Mouse (Mus musculus): ENCODE measurements at regions not wholly inside any gene's neighbourhood (a gene's known extent, or its start where the extent isn't known, plus 50 kb on each side); places are given as distances from the start of the nearest gene placed in this dataset.

DNA sequence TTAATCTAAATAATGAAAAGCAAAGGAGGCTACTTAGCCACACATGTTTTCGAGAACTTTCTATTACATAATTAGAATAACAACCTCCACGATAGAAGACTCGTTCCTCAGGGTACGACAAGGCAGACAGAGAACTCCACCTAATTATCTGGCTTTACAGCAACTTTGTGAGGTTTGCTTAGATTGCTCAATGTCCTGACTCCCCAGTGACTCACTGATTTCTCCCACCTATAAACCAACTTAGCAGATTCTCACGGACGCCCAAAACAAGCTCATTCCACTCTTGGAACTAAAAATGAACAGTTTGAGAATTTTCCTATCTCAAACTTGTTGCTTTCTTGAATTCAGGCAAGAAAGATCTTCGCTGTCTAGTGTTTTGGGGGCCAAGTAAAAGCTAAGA, 75.0 kb upstream of the Mast4 start:
- Histone ChIP-seq H3K36me3 (ENCODE audit: control insufficient read depth in 1 of 2, insufficient read depth in 2 of 2, low read length in 2 of 2) (no peaks in the 10 kb centered on the region), H3K9me3 (replicated peaks; ENCODE audit: insufficient read depth, low read length) (no peaks in the 10 kb centered on the region), H3K4me3 (ENCODE audit: control insufficient read depth in 1 of 2, insufficient read depth in 1 of 2, low read depth in 2 of 2, low read length in 2 of 2) (no peak overlapping the region), H3K9ac (ENCODE audit: control insufficient read depth, low read depth, low read length, poor library complexity, severe bottlenecking) (no peak overlapping the region), H3K79me2 (ENCODE audit: control insufficient read depth, insufficient read depth, low read length, poor library complexity) (no peaks in the 10 kb centered on the region), H3K4me1 (ENCODE audit: control insufficient read depth in 1 of 2, insufficient read depth in 2 of 2, low read length in 2 of 2) (no peaks in the 10 kb centered on the region), H3K27me3 (ENCODE audit: control insufficient read depth in 1 of 2, insufficient read depth in 2 of 2, low read length in 2 of 2) (no peaks in the 10 kb centered on the region), H3K27ac (ENCODE audit: control insufficient read depth, low read depth, low read length) (no peak overlapping the region)
- no peak for DNase-seq (ENCODE audit: low read depth, low spot score)
- TF ChIP-seq MYB (IDR thresholded peaks at IDR 0.05; ENCODE audit: low read depth, low read length) (no peak), UBTF (IDR thresholded peaks at IDR 0.05; ENCODE audit: borderline replicate concordance, insufficient read depth, low read depth, low read length) (no peak), SMC3 (IDR thresholded peaks at IDR 0.05; ENCODE audit: low read depth, low read length) (no peak), EP300 (IDR thresholded peaks at IDR 0.05; ENCODE audit: low read depth in 1 of 2, low read length in 2 of 2) (no peak), BHLHE40 (IDR thresholded peaks at IDR 0.05; ENCODE audit: borderline replicate concordance, low read depth, low read length) (no peak), NELFE (IDR thresholded peaks at IDR 0.05; ENCODE audit: low read depth, low read length) (no peak), ETS1 (IDR thresholded peaks at IDR 0.05; ENCODE audit: low read depth, low read length) (no peak), HCFC1 (IDR thresholded peaks at IDR 0.05; ENCODE audit: low read depth, low read length) (no peak)

DNA sequence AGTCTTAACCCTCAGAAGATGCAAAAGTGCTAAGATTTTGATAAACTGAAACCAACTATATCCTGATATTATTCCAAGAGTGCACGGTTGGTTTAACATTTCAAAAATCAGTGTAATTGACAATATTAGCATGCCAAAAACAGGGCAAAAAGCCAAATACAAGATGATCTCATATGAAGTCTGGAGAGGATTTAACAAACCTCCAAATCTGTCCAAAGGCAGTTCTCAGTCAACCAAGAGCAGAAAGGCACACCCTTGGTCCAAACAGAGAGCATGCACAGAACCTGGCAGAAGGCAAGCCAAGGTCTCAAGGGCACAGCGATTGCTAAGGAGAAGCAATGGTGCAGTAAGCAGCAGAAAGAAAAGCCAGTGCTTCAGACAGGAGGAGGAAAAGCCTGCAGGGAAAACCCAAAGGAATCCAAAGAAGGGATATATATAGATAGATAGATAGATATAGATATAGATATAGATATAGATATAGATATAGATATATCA, 62.3 kb upstream of the Mast4 start:
- H3K27me3 ChIP-seq (ENCODE audit: control insufficient read depth in 1 of 2, insufficient read depth in 2 of 2, low read length in 2 of 2): no peaks in the 10 kb centered on the region
- H3K4me1 ChIP-seq (ENCODE audit: control insufficient read depth in 1 of 2, insufficient read depth in 2 of 2, low read length in 2 of 2): no peaks in the 10 kb centered on the region
- no peaks in the 10 kb centered on the region for H3K9me3 ChIP-seq (replicated peaks; ENCODE audit: insufficient read depth, low read length)
- H3K4me3 ChIP-seq (ENCODE audit: control insufficient read depth in 1 of 2, insufficient read depth in 1 of 2, low read depth in 2 of 2, low read length in 2 of 2): no peak overlapping the region
- no peaks in the 10 kb centered on the region for H3K79me2 ChIP-seq (ENCODE audit: control insufficient read depth, insufficient read depth, low read length, poor library complexity)
- H3K9ac ChIP-seq (ENCODE audit: control insufficient read depth, low read depth, low read length, poor library complexity, severe bottlenecking): no peak overlapping the region
- H3K36me3 ChIP-seq (ENCODE audit: control insufficient read depth in 1 of 2, insufficient read depth in 2 of 2, low read length in 2 of 2): no peaks in the 10 kb centered on the region
- no peak for DNase-seq (ENCODE audit: low read depth, low spot score)
- no peak overlapping the region for H3K27ac ChIP-seq (ENCODE audit: control insufficient read depth, low read depth, low read length)
- TF ChIP-seq MEF2A (IDR thresholded peaks at IDR 0.05; ENCODE audit: extremely low read depth, insufficient replicate concordance, low read depth, low read length, poor library complexity, severe bottlenecking): no peak
- TF ChIP-seq TCF12 (IDR thresholded peaks at IDR 0.05; ENCODE audit: low read depth, low read length): no peak
- no peak for TF ChIP-seq KAT2A (conservative IDR thresholded peaks at IDR 0.05; ENCODE audit: low read depth, low read length)
- no peak for TF ChIP-seq JUND (IDR thresholded peaks at IDR 0.05; ENCODE audit: low read depth, low read length)
- TF ChIP-seq USF1 (IDR thresholded peaks at IDR 0.05; ENCODE audit: low read depth, low read length): no peak
- no peak for TF ChIP-seq SIN3A (IDR thresholded peaks at IDR 0.05; ENCODE audit: low read length)
- TF ChIP-seq CHD2 (IDR thresholded peaks at IDR 0.05; ENCODE audit: low read length): no peak
- no peak for TF ChIP-seq RAD21 (IDR thresholded peaks at IDR 0.05; ENCODE audit: low read depth, low read length)
